Mouse (Mus musculus) liver, embryonic 14.5 days (tissue): ENCODE results near the gene Tbc1d10c. TPM values are rescaled to one million over a fixed set of nuclear protein-coding genes. Genes with fewer than 3 reads are reported as not detected.

Source experiments
- ATAC-seq: fragments of 200-750 bp; cut with Nextera tagmentation; 2 replicates; pipeline ENCODE4 v1.8.0; 2017; ENCODE audit warnings: moderate number of reproducible peaks, mild to moderate bottlenecking, moderate library complexity; ENCODE audit not compliant: insufficient read depth
- DNase-seq, 3 experiments: peaks; one replicate each; pipeline ENCODE4 v3.0.0-alpha.2; 2012 to 2013; ENCODE audit warnings: low read depth in 3 of 3, low spot score in 3 of 3
- H3K27ac ChIP-seq: fragments of 300-500 bp; sonication (generic); 2 replicates; pipeline ENCODE4 v1.5.1; 2014; ENCODE audit warnings: moderate library complexity, mild to moderate bottlenecking, control low read depth, inconsistent platforms
- H3K27me3 ChIP-seq: fragments of 300-500 bp; sonication (generic); 2 replicates; pipeline ENCODE4 v1.6.1; 2014; ENCODE audit warnings: mild to moderate bottlenecking, low read length, moderate library complexity; ENCODE audit not compliant: control insufficient read depth, insufficient read depth
- H3K36me3 ChIP-seq: fragments of 300-500 bp; sonication (generic); replicated peaks from 2 replicates; pipeline ENCODE4 v1.6.1; 2014; ENCODE audit warnings: low read depth; ENCODE audit not compliant: control insufficient read depth, insufficient read depth
- H3K4me1 ChIP-seq, 2 experiments: fragments of 200-500 bp in 1 of 2; fragments of 300-500 bp in 1 of 2; sonication (generic) in 1 of 2; replicated peaks; 2 replicates each; pipeline ENCODE4 v1.6.1; 2012 to 2014; ENCODE audit warnings: antibody characterized with exemption in 1 of 2, inconsistent platforms in 1 of 2, low read length in 1 of 2; ENCODE audit not compliant: control insufficient read depth in 2 of 2, insufficient read depth in 2 of 2
- H3K4me2 ChIP-seq: fragments of 300-500 bp; sonication (generic); 2 replicates; pipeline ENCODE4 v1.6.1; 2014; ENCODE audit warnings: low read depth, mild to moderate bottlenecking, control low read depth, moderate library complexity
- H3K4me3 ChIP-seq, 2 experiments: fragments of 200-500 bp in 1 of 2; fragments of 300-500 bp in 1 of 2; sonication (generic) in 1 of 2; 2 replicates each; pipeline ENCODE4 v1.5.1; 2012 to 2014; ENCODE audit warnings: low read depth in 2 of 2, low read length in 2 of 2, mild to moderate bottlenecking in 2 of 2, control low read depth in 1 of 2, inconsistent platforms in 1 of 2, moderate library complexity in 1 of 2; ENCODE audit not compliant: insufficient read depth in 1 of 2
- H3K9ac ChIP-seq: fragments of 300-500 bp; sonication (generic); replicated peaks from 2 replicates; pipeline ENCODE4 v1.6.1; 2014; ENCODE audit warnings: mild to moderate bottlenecking, control low read depth, moderate library complexity
- H3K9me3 ChIP-seq: fragments of 300-500 bp; sonication (generic); 2 replicates; pipeline ENCODE4 v1.6.1; 2016; ENCODE audit warnings: low read length, mixed read lengths; ENCODE audit not compliant: control insufficient read depth
- CTCF ChIP-seq: IDR thresholded peaks from 2 replicates; pipeline ENCODE4 v1.5.1; 2016; ENCODE audit warnings: antibody characterized with exemption, low read depth, control low read depth
- EP300 ChIP-seq: IDR thresholded peaks from 2 replicates; pipeline ENCODE4 v1.6.1; 2016; ENCODE audit warnings: antibody characterized with exemption, low read depth
- WGBS: fragments of 180-500 bp; shearing (Covaris S2); extraction: QIAGEN DNeasy Blood & Tissue Kit; methylation state at CpG from one replicate; pipeline ENCODE4 v1.1.7; 2014; ENCODE audit not compliant: insufficient replicate concordance; 5-methylcytosine and 5-hydroxymethylcytosine counted together
- polyA plus RNA-seq, 2 experiments: library from polyadenylated mRNA; depleted of rRNA in 1 of 2; stranded (reverse) in 1 of 2; unstranded in 1 of 2; fragments of >200 nt; fragmentation: Nextera tagmentation in 1 of 2; extraction: Ambion mirVana in 1 of 2; gene quantifications; 2 replicates each; pipeline versions ENCODE4 v1.2.1 to v1.2.3; 2012 to 2014

The Tbc1d10c gene
- polyA plus RNA-seq, 2 experiments: 2.5 to 2.6 TPM

- peaks cover 69% of the 10 kb centered on the region for H3K27me3 ChIP-seq
- no peak for DNase-seq
Measured at GRCm38 (mm10) chr19:4214071-4214770, 23.1 kb upstream of the Tbc1d10c start, which contains the start of the genes Clcf1 and AC109138.7. Gene Clcf1, plus strand, starts transcription at chr19:4214238. Gene AC109138.7, plus strand, starts transcription at chr19:4214357.

GRCm38 (mm10) chr19:4213524-4213974 is 22.5 kb upstream of the Tbc1d10c start:
- TF ChIP-seq EP300: no peak
- TF ChIP-seq CTCF: no peak
- H3K4me2 ChIP-seq: peak overlapping the region; percentile 63
- H3K9me3 ChIP-seq: no peaks in the 10 kb centered on the region
- DNase-seq: no peak
- no peak for ATAC-seq
- H3K27me3 ChIP-seq: peaks cover 69% of the 10 kb centered on the region
- no peak overlapping the region for H3K27ac ChIP-seq
- H3K36me3 ChIP-seq: no peaks in the 10 kb centered on the region
- no peak overlapping the region for H3K9ac ChIP-seq
- H3K4me3 ChIP-seq: no peak overlapping the region
- 9% methylated on average over 9 of the region's 9 CpGs for WGBS
- peaks cover 0 to 8% of the 10 kb centered on the region in 2 experiments; a peak in 2 of 4 replicates for H3K4me1 ChIP-seq

More at GRCm38 (mm10) chr19:4214071-4214770, 23.1 kb upstream of the Tbc1d10c start, which contains the start of the genes Clcf1 and AC109138.7:
- whole genome bisulfite sequencing: under 1% methylated on average over 49 of the region's 49 CpGs
- H3K9me3 ChIP-seq: no peaks in the 10 kb centered on the region
- peaks cover 0 to 8% of the 10 kb centered on the region in 2 experiments; a peak in 2 of 4 replicates for H3K4me1 ChIP-seq
- TF ChIP-seq CTCF (no peak), EP300 (no peak)
- peak within 1 kb of the TSS; percentile 45 for H3K9ac ChIP-seq
- peak within 1 kb of the TSS; percentile 51 to 52 for H3K4me3 ChIP-seq
- peak within 1 kb of the TSS; percentile 63 for H3K4me2 ChIP-seq
- ATAC-seq: 0 out of 2 replicates have a peak, but pooled peaks have one; percentile 13
- H3K27ac ChIP-seq: no peak within 1 kb of the TSS
- no peaks in the 10 kb centered on the region for H3K36me3 ChIP-seq

- WGBS: 39% methylated on average over 4 of the region's 4 CpGs
Measured at GRCm38 (mm10) chr19:4211891-4212588, 21.0 kb upstream of the Tbc1d10c start.

GRCm38 (mm10) chr19:4208563-4208962 is 17.5 kb upstream of the Tbc1d10c start:
- H3K27ac ChIP-seq: no peak overlapping the region
- H3K9ac ChIP-seq: no peak overlapping the region
- ATAC-seq (no peak), DNase-seq (no peak)
- H3K36me3 ChIP-seq: no peaks in the 10 kb centered on the region
- H3K9me3 ChIP-seq: no peaks in the 10 kb centered on the region
- H3K27me3 ChIP-seq: peaks cover 23% of the 10 kb centered on the region
- 57% methylated on average over 5 of the region's 5 CpGs for WGBS
- peaks cover 0 to 3% of the 10 kb centered on the region in 2 experiments; a peak in 1 of 4 replicates for H3K4me1 ChIP-seq
- no peak overlapping the region for H3K4me3 ChIP-seq
- no peak overlapping the region for H3K4me2 ChIP-seq
- no peak for TF ChIP-seq EP300
- TF ChIP-seq CTCF: no peak

More at GRCm38 (mm10) chr19:4211891-4212588, 21.0 kb upstream of the Tbc1d10c start:
- no peak overlapping the region for H3K27ac ChIP-seq
- ATAC-seq (no peak), DNase-seq (no peak)
- H3K36me3 ChIP-seq: no peaks in the 10 kb centered on the region
- no peak overlapping the region for H3K4me2 ChIP-seq
- TF ChIP-seq EP300 (no peak), CTCF (no peak)
- H3K27me3 ChIP-seq: peaks cover 58% of the 10 kb centered on the region
- H3K4me1 ChIP-seq: peaks cover 0 to 8% of the 10 kb centered on the region in 2 experiments; a peak in 2 of 4 replicates
- no peak overlapping the region for H3K9ac ChIP-seq
- no peak overlapping the region for H3K4me3 ChIP-seq
- no peaks in the 10 kb centered on the region for H3K9me3 ChIP-seq

GRCm38 (mm10) chr19:4206971-4207370 is 15.9 kb upstream of the Tbc1d10c start:
- ATAC-seq (peak; percentile 38; the same call in 1 of the 2 replicates), DNase-seq (no peak)
- no peaks in the 10 kb centered on the region for H3K9me3 ChIP-seq
- peaks cover 8% of the 10 kb centered on the region for H3K27me3 ChIP-seq
- H3K36me3 ChIP-seq: no peaks in the 10 kb centered on the region
- H3K4me2 ChIP-seq: no peak overlapping the region
- no peak overlapping the region for H3K4me3 ChIP-seq
- H3K27ac ChIP-seq: no peak overlapping the region
- no peak overlapping the region for H3K9ac ChIP-seq
- TF ChIP-seq CTCF (peak; percentile 96), EP300 (no peak)
- WGBS: 5% methylated on average over 2 of the region's 2 CpGs
- H3K4me1 ChIP-seq: peaks cover 0 to 7% of the 10 kb centered on the region in 2 experiments; a peak in 3 of 4 replicates
